Mouse (Mus musculus) heart, postnatal 14 days (tissue): Measurements from ENCODE around the gene Gm49027. TPM values are rescaled to one million over a fixed set of nuclear protein-coding genes. Genes with fewer than 3 reads are reported as not detected.
A peak's percentile ranks its signal among the peaks of the same experiment; 100 is the strongest.

Source experiments
- DNase-seq, 2 experiments: peaks; one replicate each; pipeline ENCODE4 v3.0.0; 2021 to 2022
- intact Hi-C: fragments of 180-260 bp; cut with DNase I; formaldehyde crosslinking; loops from one replicate; pipeline ENCODE4 v1.15.1; 2025
- microRNA-seq, 2 experiments: library from miRNA; unstranded; fragments of <30 nt; microRNA quantifications; one replicate each; pipeline ENCODE4 v1.2.0; 2021 to 2022
- total RNA-seq, 2 experiments: library from RNA; stranded (reverse); gene quantifications; 2 replicates each; pipeline ENCODE4 v1.2.3; 2021

Gene Gm49027
- total RNA-seq, 2 experiments from 2014 or later, result 1.3 TPM; not detected in 1

- DNase-seq, result peak; percentile 76 to 84
- intact Hi-C loops, result loop anchor here (10.0 kb wide), 1 partner anchor 233 kb away; no protein-coding TSS in a partner anchor
Observed at GRCm38 (mm10) chr5:123507936-123508723, 17.2 kb downstream of the Gm49027 start.

- intact Hi-C loops, result loop anchor here (10.0 kb wide), 1 partner anchor 227 kb away; no protein-coding TSS in a partner anchor
- no peak for DNase-seq
Observed at GRCm38 (mm10) chr5:123501973-123502372, 23.3 kb downstream of the Gm49027 start.

GRCm38 (mm10) chr5:123499717-123500116 lies 25.6 kb downstream of the Gm49027 start:
- peak in 1 of 2 experiments; percentile 38 for DNase-seq
- intact Hi-C loops, result loop anchor here (1.0 to 10.0 kb wide), 3 partner anchors 55 to 225 kb away; no protein-coding TSS in a partner anchor

GRCm38 (mm10) chr5:123489935-123490334 lies 35.4 kb downstream of the Gm49027 start:
- DNase-seq, result peak; percentile 50 to 58
- intact Hi-C loops, result no loop called here

- no peak for DNase-seq
- intact Hi-C loops, result no loop called here
Observed at GRCm38 (mm10) chr5:123489112-123489785, 36.0 kb downstream of the Gm49027 start, which contains the start of the genes Lrrc43 and Il31. Gene Lrrc43, plus strand, starts transcription at chr5:123489305. Gene Il31, minus strand, starts transcription at chr5:123489489.

GRCm38 (mm10) chr5:123487659-123488395 lies 37.5 kb downstream of the Gm49027 start:
- intact Hi-C loops, result no loop called here
- DNase-seq, result no peak

GRCm38 (mm10) chr5:123473817-123474216 lies 51.5 kb downstream of the Gm49027 start:
- intact Hi-C loops, result no loop called here
- no peak for DNase-seq

- intact Hi-C loops, result no loop called here
- DNase-seq, result no peak
Observed at GRCm38 (mm10) chr5:123470784-123471400, 54.4 kb downstream of the Gm49027 start.

GRCm38 (mm10) chr5:123464638-123465037 lies 60.6 kb downstream of the Gm49027 start:
- DNase-seq, result no peak
- intact Hi-C loops, result no loop called here

Small RNA genes lying within 50 kb of the gene (microRNA-seq; reads per million reads assigned to microRNA genes)
- gene Mir7647, result 0.85 to 2.4 reads per million in 2 experiments

Other genes with a start within 250 kb of the Gm49027 start
- gene Bcl7a, start 181.7 kb downstream of the Gm49027 start, total RNA-seq, result 1 to 10 TPM; 9.1 to 9.5 TPM
- gene Mlxip, start 130.7 kb downstream of the Gm49027 start, total RNA-seq, result 10 to 100 TPM; 29.0 to 29.9 TPM
- gene Lrrc43, start 36.2 kb downstream of the Gm49027 start, total RNA-seq, result under 1 TPM in 1 of 2 experiments, not detected in 1; 0.22 TPM
- not detected for gene Il31, start 36.0 kb downstream of the Gm49027 start, total RNA-seq
- not detected for gene B3gnt4, start 15.0 kb downstream of the Gm49027 start, total RNA-seq
- 10 to 100 TPM; 64.9 to 67.0 TPM for gene Diablo, start 1.3 kb downstream of the Gm49027 start, total RNA-seq
- gene Vps33a, start 47.5 kb upstream of the Gm49027 start, total RNA-seq, result 10 to 100 TPM; 31.8 to 32.9 TPM
- 100 to 1,000 TPM; 118 to 125 TPM for gene Clip1, start 159.1 kb upstream of the Gm49027 start, total RNA-seq
- 10 to 100 TPM; 30.9 to 35.7 TPM for gene Zcchc8, start 195.6 kb upstream of the Gm49027 start, total RNA-seq
- gene Rsrc2, start 223.9 kb upstream of the Gm49027 start, total RNA-seq, result 10 to 100 TPM; 48.9 to 50.9 TPM
- gene Kntc1, start 224.2 kb upstream of the Gm49027 start, total RNA-seq, result 1 to 10 TPM; 3.4 to 4.9 TPM